Mouse (Mus musculus) layer of hippocampus, adult 8-10 months (tissue): ENCODE measurements around the gene Mgp. TPM values are rescaled to one million over a fixed set of nuclear protein-coding genes. Genes with fewer than 3 reads are reported as not detected.
A peak's percentile ranks its signal among the peaks of the same experiment; 100 is the strongest.

ENCODE experiments used
- DNase-seq, 2 experiments: peaks; one replicate each; pipeline ENCODE4 v3.0.0; 2022; ENCODE audit warnings: low spot score in 2 of 2
- total RNA-seq, 4 experiments: library from RNA; stranded (reverse); gene quantifications; 2 replicates each; pipeline ENCODE4 v1.2.4; 2022

Gene Mgp
- total RNA-seq, result 10 to 100 TPM; 34.6 to 42.2 (median 40.3) TPM

DNA sequence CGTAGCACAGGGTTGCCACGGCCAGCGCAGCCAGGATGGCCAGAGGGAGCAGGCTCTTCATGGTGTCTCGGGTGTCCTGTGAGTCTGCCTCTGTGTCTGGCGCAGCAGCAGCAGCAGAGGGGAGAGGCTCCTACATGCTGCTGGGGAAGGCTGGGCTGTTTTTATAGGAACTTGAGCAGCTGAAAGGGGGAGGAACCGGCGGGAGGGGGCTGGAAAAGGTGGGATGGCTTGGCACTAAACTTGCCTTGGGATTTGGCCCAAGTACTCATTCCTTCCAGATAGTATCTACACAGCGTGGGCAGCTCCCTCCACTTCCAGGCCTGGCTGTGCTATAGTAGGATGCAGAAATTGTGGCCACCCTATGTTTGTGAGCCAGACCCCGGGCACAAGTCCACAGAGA, at the start of gene Mgp:
TSS of gene Mgp (minus strand) at position 154 of the 400 bp plus-strand sequence.
- peak in 1 of 2 experiments; percentile 32 for DNase-seq

DNA sequence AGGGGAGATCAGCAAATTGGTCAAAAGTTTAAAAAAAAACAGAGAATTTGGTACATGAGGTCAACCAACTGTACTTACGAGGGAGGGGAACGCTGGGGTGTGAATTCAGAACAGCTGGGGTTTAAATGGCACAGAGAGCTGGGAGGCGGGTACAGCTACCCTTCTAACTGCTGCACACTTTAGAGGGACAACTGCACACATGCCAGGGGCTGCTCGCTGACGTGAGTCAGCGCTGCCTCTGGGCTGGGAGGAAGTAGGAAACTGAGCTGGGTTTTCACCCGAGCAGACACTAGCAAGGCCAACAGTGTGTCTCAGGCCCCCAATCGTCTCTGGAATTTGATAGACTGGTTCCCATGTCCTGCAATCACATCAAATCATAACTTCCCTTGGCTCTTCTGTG, 49.4 kb upstream of the Mgp start:
- DNase-seq, result no peak

DNA sequence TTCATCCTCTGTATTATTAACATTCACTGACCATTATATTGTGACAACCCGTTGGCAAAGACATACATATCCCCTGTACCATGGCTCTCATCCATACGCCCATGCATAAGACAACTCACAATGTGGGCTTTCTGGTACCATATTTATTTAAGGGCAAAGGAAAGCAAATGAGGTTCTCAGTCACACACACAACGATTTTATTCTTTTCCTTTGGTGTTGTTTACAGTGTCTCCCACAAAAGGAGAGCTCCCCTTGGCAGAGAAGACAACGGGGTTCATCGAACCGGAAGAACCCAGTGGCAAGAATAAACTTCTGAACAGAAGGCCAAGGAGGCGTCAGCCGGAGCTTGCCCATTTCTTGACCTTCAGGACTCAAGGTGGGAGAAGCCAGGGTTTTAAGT, 47.9 kb upstream of the Mgp start, which contains the start of gene Pde6h:
TSS of gene Pde6h (plus strand) at position 301 of the 400 bp plus-strand sequence.
- no peak for DNase-seq

DNA sequence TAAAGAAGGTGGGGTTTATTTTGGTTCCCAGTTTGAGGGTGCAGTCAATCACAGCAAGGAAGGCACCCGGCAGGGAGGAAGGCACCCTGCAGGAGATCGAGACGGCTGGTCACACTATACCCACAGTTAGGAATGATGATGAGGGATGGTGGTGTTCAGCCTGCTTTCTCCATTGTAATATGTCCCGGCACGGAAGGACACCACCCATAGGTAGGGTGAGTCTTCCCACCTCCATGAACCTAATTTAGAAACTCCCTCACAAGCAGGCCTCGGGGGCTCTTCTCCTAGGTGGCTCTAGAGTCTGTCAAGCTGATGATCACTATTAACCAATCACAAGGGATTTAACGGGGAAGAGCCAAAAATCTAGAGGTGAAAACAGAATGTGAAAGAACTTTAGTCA, 47.2 kb upstream of the Mgp start:
- DNase-seq, result no peak

DNA sequence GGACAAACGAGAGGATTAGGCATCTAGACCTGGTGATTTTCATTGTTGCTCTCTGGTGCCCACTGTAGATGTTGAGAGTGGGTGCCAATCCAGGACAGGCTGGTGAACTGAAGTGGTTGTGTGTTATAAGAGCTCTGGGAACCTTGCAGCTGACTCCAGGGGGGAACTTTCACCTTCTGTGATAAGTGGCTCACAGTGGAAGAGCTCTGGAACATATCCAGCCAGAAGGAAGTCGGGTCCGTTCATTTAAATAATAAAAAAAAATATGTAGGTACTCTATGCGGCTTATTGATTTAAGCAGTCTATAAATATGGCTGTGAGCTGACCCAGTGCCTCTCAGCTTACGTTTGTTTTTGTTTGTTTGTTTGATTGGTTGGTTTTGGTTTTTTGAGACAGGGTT, 46.5 kb upstream of the Mgp start, which contains the start of gene Erp27:
TSS of gene Erp27 (minus strand) at position 101 of the 400 bp plus-strand sequence.
- no peak for DNase-seq

DNA sequence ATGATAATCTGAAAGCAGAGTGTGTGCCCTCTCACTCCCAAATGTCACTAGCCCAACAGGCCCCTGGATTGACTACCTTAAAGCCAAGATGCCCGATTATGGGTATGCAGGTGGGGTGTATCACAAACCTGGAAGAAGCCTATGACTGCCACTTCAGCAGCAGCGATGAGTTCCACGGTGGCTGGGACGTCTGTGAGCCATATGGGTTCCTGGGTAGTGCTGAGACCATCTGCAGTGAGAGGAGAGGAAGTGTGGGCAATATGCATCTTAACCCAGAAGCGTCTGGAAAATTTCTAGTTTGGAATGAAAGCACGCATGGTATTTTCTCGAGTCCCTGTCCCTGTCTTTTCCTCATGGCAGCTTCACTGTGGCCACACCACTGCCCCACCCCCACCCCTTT, 46.0 kb upstream of the Mgp start:
- peak; percentile 50 to 59 for DNase-seq

DNA sequence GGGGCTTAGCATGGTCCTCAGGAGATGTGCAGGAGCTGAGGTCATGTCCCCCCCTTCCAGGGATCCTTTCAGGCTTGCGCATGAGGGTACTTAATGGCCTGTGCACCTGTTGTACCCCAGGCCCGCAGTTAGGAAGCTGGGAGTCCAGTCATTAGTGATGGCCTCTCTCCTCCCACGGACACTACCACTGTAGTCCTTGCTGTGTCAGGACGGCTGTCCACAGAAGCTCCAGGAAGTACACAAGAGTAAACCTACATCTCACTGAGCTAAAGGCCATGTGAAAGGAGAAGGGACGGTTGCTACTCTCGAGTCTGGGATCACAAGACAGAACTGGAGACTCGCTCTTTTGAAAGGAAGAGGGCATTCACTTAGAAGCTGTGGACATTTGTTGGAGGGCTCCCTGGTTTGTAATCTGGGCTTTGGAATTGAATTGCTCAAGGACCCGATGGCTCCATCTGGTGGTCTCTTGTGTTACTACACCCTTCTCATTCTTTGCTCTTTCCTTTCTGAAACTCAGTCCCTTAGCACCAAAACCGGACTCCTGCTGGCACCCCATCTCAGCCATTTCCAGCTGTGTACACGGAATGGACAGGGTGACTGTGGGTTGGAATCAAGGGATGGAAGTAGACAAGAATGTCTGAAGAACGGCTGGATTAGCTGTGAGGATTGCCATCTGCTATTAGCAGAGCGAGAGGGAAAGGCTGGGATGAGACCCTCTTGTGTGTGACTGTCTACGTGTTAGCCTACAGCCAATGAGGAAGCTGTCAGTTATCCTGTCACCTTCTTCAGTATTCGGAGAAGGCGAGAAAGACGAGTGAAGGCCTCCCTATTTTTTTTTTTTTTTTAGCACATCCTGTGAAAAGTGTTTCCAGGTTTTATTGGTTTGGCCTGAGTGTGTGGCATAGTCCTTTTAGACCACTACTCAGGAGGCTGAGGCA, 45.0 kb upstream of the Mgp start:
- DNase-seq, result peak; percentile 47 to 83

DNA sequence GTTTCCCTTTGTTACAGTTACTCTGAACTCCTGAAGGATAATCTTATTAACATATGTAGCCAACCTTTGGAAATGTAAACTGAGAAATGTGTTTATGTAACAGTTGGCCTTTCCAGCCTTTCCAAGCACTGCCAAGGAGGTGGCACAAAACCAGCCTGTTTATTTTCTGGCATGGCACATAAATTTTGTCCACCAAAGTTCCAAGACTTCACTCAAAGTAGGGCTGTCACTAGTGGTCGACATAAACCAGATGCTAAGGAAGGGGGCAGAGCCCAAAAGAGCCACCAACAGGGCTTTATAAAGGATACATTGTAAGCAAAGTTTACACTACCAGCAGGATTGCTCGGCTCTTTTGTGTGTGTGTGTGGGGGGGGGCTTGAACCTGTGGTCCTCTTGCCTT, 42.3 kb upstream of the Mgp start:
- DNase-seq, result no peak

DNA sequence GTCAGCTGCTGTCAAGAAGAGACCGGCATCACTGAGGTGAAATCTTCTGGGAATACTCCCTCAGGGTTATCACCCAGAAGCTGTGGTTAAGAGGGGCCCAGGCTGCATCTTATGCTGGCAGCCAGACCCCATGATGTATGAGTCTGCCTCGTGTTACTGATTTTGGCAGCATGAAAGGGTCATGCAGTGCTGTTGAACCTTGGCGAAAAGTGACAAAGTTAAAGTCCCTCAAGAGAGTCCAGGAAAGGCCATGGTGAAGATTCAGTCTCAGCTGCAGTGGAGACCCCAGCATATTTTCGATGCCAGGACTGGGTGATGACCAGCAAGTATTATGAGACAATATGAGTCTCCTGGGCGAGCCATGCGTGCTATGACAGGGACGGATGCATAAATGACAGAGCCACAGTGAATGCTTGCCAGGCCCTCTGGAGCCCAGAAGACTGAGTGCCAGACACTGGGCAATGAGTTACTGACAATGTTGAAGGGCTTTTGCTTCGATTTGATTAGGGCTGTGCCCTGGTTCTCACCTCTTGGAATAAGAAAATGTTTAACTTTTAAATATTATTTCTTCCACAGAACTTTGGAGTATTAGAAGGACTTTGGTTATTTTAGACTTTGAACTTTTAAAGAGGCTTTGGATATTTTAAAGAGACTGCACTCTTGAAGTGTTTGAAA, 40.2 kb upstream of the Mgp start:
- no peak for DNase-seq

DNA sequence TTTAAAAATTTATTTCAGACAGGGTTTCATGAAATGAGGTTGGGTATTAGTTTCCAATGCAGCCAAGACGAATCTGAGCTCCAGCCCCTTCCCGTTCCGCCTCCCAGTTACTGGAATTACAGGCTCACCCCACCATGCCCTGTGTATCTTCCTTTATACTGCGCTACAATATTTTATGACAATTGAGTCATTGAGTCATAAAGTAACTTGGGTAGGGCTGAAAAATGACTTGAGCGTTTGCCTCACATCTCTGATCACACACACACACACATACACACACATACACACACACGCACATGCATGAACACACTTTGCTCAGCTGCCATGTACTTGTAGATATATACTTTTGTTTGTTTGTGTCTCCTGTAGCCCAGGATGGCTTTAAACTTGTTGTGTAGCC, 38.6 kb upstream of the Mgp start:
- no peak for DNase-seq

DNA sequence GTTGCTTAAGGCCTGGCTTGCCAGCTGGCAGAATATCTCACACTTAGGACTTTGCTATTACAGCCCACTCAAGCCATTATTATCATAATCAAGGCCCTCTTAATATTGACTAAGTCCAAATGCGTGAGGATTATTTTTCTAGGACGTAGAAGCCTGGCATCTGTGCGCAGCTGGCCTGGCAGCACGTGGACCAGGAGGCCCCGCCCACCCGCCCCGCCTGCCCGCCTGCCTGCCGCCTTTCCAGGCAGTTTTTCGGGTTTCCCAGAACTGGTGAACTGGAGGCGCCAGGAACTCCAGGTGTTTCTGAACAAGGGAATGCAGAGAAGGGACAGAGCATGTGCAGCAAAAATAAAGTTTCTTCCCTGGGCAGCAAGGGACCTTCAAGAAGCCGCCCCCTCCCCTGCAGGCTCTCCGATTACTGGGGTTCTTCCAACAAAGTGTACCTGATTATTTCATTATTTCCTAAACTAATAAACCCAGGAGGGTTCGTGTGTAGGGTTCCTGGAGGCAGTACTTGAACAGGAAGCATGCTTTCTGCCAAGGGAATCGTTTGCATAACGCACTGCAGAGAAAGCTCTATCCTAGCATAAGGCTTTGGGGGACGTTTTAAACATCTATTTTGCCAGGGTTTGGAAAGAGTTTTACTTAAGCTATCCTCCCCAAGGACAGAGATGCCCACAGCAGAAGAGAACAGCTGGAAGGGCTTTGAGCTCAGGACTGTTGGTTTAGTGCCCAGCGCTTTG, 37.9 kb upstream of the Mgp start:
- no peak for DNase-seq

DNA sequence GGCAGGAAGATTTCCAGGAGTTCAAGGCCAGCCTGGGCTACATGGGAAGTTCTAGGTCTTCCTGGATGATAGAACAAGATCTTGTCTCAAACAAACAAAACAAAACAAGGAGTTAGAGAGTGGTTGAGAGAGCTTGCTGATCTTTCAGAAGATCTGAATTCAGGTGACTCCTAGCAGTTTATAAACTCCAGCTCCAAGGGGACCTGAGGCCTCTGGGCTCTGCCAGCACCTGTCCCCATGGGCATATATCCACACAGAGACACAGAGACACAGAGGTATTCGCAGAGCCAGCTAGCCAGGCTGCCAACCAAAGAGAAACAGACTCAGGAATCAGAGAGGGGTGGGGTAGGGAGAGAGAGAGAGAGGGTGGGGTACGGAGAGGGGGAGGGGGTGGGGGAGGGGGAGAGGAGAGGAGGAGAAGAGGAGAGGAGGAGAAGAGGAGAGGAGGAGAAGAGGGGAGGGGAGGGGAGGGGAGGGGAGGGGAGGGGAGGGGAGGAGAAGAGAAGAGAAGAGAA, 37.2 kb upstream of the Mgp start:
- no peak for DNase-seq

DNA sequence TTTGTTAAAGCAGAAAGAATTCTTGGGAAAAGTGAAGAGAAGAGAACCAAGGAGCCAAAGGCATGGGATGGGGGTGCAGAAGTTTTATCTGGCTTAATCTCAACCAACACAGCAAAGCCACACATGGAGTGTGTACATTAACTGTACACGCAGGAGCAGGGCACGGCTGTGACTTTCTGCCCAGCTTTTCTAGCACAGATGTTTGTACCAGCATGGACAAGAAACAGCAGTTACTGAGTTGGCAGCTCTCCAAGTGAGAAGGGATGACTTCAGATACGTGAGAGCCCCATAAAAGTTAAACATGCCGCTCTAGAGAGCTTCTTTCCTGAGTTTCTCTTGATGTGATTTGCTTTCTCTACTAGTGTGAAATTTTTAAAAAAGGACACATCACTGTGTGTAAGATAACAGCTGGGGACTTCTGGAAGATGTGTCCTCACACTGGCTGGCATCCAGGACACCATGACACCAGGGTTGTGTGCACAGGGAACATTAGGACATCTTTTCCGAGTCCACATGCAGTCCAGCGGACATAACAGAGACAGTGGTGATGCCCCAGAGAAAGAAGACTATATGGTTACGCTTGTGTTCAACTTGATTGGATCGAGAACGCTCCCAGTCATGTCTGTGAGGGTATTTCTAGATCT, 34.7 kb upstream of the Mgp start:
- no peak for DNase-seq

DNA sequence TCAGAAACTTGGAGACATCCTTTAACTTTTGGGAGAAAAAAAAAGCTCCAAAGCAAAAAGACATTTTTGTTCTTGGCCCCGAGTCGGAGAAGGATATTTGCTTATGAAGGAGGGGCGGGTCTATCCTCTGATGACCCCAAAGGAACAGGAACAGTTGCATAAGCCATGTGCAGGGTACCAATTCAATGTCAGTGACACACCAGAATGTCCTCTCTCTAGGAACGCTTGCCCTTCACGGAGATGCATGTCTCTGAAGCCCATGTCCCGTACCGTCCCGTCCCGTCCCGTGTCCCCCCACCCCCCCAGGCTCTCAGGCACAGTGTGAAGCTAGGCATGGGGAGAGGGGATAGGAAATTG, 31.3 kb upstream of the Mgp start:
- DNase-seq, result no peak

DNA sequence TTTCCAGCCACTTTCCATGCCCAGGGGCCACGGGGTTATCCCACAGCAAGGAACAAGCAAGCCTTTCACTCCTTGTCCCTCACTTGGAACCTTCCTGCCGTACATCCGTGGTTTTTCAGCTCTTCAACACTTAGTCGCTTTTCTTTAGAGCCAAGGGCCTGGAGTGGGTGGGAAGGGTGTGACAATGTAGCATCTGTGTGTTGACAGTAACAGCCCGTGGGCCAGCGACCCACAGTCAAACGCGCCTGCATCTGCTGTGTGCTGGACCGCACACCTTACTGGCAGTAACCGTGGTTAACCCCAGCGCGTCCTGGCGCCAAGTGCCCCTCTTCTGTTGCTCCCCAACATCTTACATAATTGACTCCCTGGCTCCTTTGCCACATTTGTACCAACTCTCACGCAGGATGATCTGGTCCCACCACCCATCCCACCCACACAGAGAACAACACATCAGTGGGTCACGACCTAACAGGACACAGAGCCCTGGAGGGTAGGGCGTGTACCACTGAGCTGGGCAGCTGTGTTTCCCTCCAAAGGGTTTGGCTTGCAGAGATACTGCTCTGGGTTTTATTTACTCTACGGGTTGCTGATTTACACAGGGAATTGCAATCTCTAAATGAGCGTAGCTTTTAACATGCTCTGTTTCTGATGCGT, 30.8 kb upstream of the Mgp start:
- DNase-seq, result no peak

DNA sequence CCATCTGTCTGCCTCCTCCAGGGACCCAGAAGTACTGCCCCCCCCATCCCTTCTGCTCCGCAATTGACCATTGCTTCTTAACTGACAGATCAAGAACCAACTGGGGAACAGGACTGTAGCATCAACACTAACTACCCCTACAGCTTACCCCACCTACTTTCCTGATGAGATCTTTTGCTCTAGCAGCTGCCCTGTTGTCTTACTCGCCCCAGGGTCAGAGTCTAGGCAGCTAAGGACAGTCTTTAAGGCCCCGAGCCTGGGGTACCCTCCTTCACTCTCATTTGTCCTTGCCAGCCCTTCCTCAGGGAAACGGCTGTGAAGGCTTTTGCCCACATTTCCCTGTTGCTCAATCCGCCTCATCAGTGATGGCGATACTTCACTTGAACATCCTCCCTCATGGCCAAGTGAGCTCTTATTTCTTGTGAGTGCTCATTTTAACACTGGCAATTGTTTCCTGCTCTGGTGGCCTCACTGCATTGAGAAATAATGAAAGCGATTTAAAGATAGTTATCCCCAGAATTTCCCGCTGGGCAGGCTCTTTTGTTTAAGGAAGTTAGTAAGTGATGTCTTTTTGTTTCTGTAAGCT, 28.4 kb upstream of the Mgp start:
- no peak for DNase-seq

DNA sequence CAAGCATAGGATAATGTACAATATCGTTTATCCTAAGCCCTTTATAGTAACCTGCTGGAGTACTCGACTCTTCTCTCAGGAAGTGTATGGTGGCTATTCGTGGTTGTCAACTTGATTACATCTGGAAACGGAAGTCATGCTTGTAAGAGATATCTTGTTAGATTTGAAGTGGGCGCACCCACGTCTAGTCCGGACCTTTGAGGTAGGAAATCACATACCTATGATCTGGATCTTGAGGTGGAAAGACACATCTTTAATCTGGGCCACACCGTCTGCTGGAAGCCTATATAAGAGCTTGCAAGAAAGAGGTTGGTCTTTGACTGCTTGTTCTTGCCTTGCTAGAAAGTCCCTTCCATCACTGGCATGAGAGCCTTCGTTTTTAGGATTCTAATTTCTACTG, 26.9 kb upstream of the Mgp start:
- DNase-seq, result no peak

DNA sequence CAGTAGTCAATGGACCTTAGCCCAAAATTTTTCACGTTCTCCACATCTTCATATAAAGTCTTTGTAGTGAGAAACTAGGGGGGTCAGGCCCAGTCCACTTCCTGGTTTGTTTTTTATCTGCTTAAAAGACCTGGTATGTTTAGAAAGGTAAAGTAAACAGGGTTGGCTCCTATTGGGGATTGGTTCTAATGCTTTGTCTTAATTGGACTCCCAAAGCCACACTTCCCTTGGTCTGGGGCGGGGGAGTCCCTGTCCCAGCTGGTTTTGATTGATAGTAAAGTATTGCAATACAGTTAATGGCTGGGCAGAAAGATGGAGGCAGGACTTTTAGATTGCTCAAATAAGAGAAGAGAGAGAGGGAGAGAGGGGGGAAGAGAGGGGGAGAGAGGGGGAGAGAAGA, 25.4 kb upstream of the Mgp start:
- DNase-seq, result no peak

DNA sequence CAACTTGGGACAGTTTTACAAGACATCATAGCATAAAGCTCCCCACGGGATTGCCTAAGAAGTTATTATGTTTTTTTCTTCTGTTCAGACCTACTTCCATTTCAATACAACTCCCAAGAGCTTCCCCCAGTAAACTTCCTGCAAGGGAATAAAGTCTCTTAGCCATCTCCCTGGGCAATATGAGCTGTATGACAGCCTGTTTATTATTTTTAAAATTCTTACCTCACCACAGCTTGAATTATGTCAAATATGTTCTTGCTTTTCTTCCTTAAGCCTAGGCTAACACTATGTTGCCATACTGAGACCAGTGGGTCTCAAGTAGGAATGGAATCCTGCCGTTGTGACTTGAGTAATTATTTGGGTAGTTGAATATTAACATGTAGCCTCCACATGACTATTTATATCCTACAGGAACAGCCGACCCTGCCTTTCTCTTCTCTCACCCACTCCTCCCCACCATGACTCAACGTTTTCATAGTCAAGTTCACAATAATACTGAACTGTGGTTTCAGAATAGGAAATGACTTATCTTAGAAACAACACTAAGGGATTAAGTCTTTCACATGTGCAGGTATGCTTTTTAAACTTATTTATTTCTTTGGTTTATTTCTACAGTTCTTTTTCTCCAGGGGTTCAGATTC, 24.9 kb upstream of the Mgp start:
- DNase-seq, result no peak

DNA sequence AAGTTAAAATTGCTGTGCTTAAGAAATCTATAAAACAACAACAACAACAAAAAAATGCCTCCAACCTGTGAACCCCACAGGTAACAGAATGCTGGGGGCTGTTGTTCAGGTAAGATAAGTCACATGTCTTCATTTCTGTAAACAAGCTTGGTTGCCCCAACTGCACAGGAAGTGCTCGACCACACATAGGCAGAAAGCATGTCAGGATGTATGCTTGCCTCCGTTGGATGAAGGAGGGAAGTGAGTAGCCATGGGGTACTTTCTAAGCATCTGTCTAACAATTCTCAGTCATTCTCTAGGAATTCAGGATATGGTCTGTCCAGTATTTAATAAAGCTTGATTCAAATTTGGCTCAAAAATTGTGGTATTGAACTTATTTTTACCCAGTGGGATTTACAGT, 23.3 kb upstream of the Mgp start:
- DNase-seq, result no peak
